Mouse (Mus musculus) forebrain, embryonic 15.5 days (tissue): Measurements from ENCODE around the gene Fam204a. TPM values are rescaled to one million over a fixed set of nuclear protein-coding genes. Genes with fewer than 3 reads are reported as not detected.

Source experiments
- ATAC-seq: fragments of 200-750 bp; cut with Nextera tagmentation; replicated peaks from 2 replicates; pipeline ENCODE4 v1.8.0; 2017; ENCODE audit warnings: mild to moderate bottlenecking, moderate TSS enrichment, moderate library complexity
- H3K27ac ChIP-seq: fragments of 300-500 bp; sonication (generic); replicated peaks from 2 replicates; pipeline ENCODE4 v1.5.1; 2015; ENCODE audit warnings: mild to moderate bottlenecking, inconsistent platforms
- H3K27me3 ChIP-seq: fragments of 300-500 bp; sonication (generic); 2 replicates; pipeline ENCODE4 v1.6.1; 2015; ENCODE audit warnings: inconsistent platforms
- H3K36me3 ChIP-seq: fragments of 300-500 bp; sonication (generic); 2 replicates; pipeline ENCODE4 v1.6.1; 2015; ENCODE audit warnings: mild to moderate bottlenecking, inconsistent platforms
- H3K4me1 ChIP-seq: fragments of 300-500 bp; sonication (generic); 2 replicates; pipeline ENCODE4 v1.6.1; 2015; ENCODE audit warnings: inconsistent platforms
- H3K4me2 ChIP-seq: fragments of 300-500 bp; sonication (generic); replicated peaks from 2 replicates; pipeline ENCODE4 v1.6.1; 2015; ENCODE audit warnings: mild to moderate bottlenecking, inconsistent platforms
- H3K4me3 ChIP-seq: fragments of 300-500 bp; sonication (generic); 2 replicates; pipeline ENCODE4 v1.5.1; 2015; ENCODE audit warnings: mild to moderate bottlenecking, inconsistent platforms
- H3K9ac ChIP-seq: fragments of 300-500 bp; sonication (generic); replicated peaks from 2 replicates; pipeline ENCODE4 v1.6.1; 2015; ENCODE audit warnings: mild to moderate bottlenecking, inconsistent platforms
- H3K9me3 ChIP-seq: fragments of 300-500 bp; sonication (generic); 2 replicates; pipeline ENCODE4 v1.6.1; 2016; ENCODE audit warnings: inconsistent platforms
- WGBS: fragments of 180-500 bp; shearing (Covaris S2); methylation state at CpG from one replicate; pipeline ENCODE4 v1.1.7; 2015; ENCODE audit warnings: mixed read lengths; 5-methylcytosine and 5-hydroxymethylcytosine counted together
- polyA plus RNA-seq: library from polyadenylated mRNA; unstranded; fragments of >200 nt; fragmentation: Nextera tagmentation; extraction: Ambion mirVana; gene quantifications from 2 replicates; pipeline ENCODE4 v1.2.1, GENCODE M21; 2015

The Fam204a gene
- polyA plus RNA-seq, 1 experiment from 2014 or later, result 57.1 TPM

GRCm38 (mm10) chr19:60155266-60155665, 71.2 kb downstream of the Fam204a start:
- WGBS, result 88% methylated on average over 5 of the region's 5 CpGs
- H3K9me3 ChIP-seq, result no peaks in the 10 kb centered on the region
- no peaks in the 10 kb centered on the region for H3K36me3 ChIP-seq
- no peak for ATAC-seq
- no peak overlapping the region for H3K4me3 ChIP-seq
- no peak overlapping the region for H3K27ac ChIP-seq
- H3K9ac ChIP-seq, result no peak overlapping the region
- H3K27me3 ChIP-seq, result peaks cover 11% of the 10 kb centered on the region; the same call in 1 of the 2 replicates
- H3K4me2 ChIP-seq, result no peak overlapping the region
- peaks cover 5% of the 10 kb centered on the region for H3K4me1 ChIP-seq

- H3K27me3 ChIP-seq, result peaks cover 16% of the 10 kb centered on the region
- H3K9ac ChIP-seq, result no peak overlapping the region
- peaks cover 13% of the 10 kb centered on the region for H3K4me1 ChIP-seq
- 100% methylated on average over 1 of the region's 1 CpGs for WGBS
- H3K4me2 ChIP-seq, result no peak overlapping the region
- H3K27ac ChIP-seq, result no peak overlapping the region
- no peak overlapping the region for H3K4me3 ChIP-seq
- ATAC-seq, result no peak
- H3K36me3 ChIP-seq, result no peaks in the 10 kb centered on the region
- no peaks in the 10 kb centered on the region for H3K9me3 ChIP-seq
These were observed 73.4 kb downstream of the Fam204a start for GRCm38 (mm10) chr19:60153096-60153495.

- H3K9ac ChIP-seq, result no peak overlapping the region
- 81% methylated on average over 3 of the region's 3 CpGs for WGBS
- ATAC-seq, result no peak
- H3K36me3 ChIP-seq, result no peaks in the 10 kb centered on the region
- H3K9me3 ChIP-seq, result no peaks in the 10 kb centered on the region
- no peak overlapping the region for H3K27ac ChIP-seq
- H3K4me2 ChIP-seq, result no peak overlapping the region
- peaks cover 29% of the 10 kb centered on the region for H3K27me3 ChIP-seq
- no peak overlapping the region for H3K4me3 ChIP-seq
- H3K4me1 ChIP-seq, result peaks cover 21% of the 10 kb centered on the region
These were observed 76.4 kb downstream of the Fam204a start for GRCm38 (mm10) chr19:60150056-60150455.

- Histone ChIP-seq H3K4me1 (peaks cover 25% of the 10 kb centered on the region), H3K4me3 (no peak overlapping the region), H3K9me3 (no peaks in the 10 kb centered on the region), H3K4me2 (peak overlapping the region; percentile 3; the same call in 1 of the 2 replicates), H3K36me3 (no peaks in the 10 kb centered on the region), H3K27ac (no peak overlapping the region), H3K9ac (peak overlapping the region; percentile 13; the same call in 1 of the 2 replicates), H3K27me3 (peaks cover 35% of the 10 kb centered on the region)
- WGBS, result 17% methylated on average over 13 of the region's 13 CpGs
- no peak for ATAC-seq
These were observed 77.2 kb downstream of the Fam204a start for GRCm38 (mm10) chr19:60149078-60149960.

Other genes starting within 250 kb of the Fam204a start
- not detected in 2 replicates for gene Prlhr, start 241.6 kb upstream of the Fam204a start, polyA plus RNA-seq